Mouse (Mus musculus) right cerebral cortex, postnatal 4 days (tissue): Measurements from ENCODE around the gene Inafm1.
"Not testable (repeated sequence)": the region's sequence is repeated elsewhere in the genome, so short reads cannot be mapped to it uniquely, and the experiment has no call there.

Experiments
- DNase-seq: peaks from one replicate; pipeline ENCODE4 v3.0.0-alpha.2; 2022

Inafm1 gene

DNA sequence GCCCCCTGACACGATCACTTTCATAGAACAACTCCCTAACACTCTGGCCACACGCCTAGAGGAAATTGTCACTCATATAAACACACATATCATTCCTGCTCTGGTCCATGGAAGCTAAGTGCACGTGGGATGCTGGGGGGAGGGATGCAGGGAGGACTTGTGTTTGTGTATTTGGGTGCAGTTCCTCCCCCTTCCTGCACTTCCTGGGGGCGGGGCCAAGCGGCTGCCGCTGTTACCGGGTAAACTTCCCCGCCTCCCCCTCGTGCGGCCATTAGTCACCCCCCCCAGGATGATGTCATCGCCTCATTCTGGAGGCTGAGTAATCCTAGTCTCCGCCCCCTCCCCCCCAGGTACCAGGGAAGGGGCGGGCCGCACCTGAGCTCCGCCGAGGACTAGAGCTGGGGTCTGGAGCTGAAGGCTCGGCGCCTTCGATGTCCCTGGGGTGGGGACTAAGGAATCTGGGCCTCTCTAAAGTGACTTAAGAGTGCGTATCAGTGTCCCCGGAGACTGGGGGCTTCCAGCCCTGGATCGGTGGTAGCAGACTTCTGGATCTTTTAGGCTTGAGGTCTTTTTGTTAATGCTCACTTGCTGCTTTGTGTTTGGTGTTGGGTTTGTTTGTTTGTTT lies 23.5 kb upstream of the Inafm1 start:
- peak; percentile 80 for DNase-seq

DNA sequence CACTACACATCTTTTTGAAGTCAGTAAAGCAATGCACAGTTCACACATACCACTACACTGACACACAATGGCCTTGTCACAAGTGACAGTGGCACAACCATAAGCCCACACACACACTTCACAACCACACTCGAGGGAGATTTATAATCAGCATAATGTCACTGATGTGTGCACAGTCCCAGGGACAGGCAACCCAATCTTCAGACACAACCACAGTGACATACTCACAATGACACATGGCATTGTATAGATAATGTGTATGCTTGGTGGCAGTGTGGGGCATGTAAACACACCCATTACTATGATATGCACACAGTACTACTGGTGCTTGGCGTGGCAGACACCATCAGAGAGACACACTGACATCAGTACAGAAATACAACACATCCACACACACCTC lies 22.7 kb upstream of the Inafm1 start:
- no peak for DNase-seq

DNA sequence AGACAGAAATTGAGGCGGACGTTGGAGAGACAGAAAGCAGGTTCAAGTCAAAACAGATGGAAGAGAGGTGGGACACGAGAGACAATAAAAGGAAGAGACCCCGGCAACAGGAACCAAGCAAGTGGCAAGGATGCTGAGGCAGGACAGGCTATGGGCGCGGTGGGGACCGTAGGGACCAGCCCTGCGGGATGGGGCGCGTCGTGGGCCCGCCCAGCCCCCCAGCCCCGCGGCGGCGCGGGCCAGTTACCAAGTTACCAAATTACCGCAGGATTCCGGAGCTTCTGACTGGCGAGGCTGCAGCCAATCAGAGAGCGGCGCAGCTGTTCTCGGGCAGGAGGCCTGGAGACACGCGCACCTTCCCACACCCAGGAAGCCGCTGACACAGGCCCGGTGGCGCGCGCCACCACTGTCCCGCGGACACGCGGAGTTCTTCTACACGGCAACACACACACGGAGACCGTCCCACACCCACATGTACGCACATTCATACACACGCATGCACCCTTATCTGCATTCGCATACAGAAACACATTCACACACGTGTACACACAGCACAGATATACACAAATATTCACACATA lies 22.0 kb upstream of the Inafm1 start:
- peak; percentile 59 for DNase-seq

DNA sequence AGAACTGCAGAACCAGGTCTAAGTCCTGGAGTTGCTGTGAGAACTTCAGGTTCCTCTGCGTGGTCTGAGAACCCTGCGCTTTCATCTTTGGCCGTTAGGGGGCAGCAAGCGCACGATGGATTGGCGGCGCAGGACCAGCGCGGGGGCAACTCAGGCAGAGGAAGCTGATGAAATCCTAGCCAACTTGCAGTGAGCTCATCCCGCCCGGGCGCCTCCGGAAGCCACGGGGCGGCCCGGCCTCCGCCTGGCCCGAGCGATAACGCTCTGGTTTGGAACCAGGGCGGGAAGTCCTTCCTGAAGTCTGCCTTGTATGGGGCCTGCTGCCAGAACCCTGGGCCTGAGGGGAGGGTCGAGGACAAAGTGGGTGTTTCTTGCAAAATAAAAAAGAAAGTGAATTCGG lies 21.4 kb upstream of the Inafm1 start:
- peak; percentile 94 for DNase-seq

GRCm38 (mm10) chr7:16294346-16294745 lies 20.9 kb upstream of the Inafm1 start:
- DNase-seq = no peak

GRCm38 (mm10) chr7:16287791-16288190 lies 14.4 kb upstream of the Inafm1 start:
- DNase-seq = no peak

DNA sequence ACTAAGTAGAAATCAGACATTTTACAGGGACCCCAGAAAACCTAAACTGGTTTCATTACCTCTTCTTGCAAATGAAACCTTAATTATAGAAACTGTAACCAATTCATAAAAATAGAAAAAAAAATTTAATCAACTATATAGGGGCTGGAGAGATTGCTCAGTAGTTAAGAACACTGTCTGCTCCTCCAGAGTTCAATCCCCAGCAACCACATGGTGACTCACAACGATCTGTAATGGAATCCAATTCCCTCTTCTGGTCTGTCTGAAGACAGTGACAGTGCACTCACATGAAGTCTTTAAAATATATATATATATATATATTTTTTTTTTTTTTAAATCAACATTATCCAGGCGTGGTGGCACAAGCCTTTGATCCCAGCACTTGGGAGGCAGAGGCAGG lies 13.6 kb upstream of the Inafm1 start:
- no peak for DNase-seq

- peak; percentile 100 for DNase-seq
Observed at GRCm38 (mm10) chr7:16286026-16286961, 12.9 kb upstream of the Inafm1 start, which contains the start of gene Ccdc9. Ccdc9 (minus strand) TSS chr7:16286795.

GRCm38 (mm10) chr7:16285450-16286025 lies 12.1 kb upstream of the Inafm1 start:
- DNase-seq = peak; percentile 30

- DNase-seq = no peak
Observed at GRCm38 (mm10) chr7:16284904-16285303, 11.5 kb upstream of the Inafm1 start.

DNA sequence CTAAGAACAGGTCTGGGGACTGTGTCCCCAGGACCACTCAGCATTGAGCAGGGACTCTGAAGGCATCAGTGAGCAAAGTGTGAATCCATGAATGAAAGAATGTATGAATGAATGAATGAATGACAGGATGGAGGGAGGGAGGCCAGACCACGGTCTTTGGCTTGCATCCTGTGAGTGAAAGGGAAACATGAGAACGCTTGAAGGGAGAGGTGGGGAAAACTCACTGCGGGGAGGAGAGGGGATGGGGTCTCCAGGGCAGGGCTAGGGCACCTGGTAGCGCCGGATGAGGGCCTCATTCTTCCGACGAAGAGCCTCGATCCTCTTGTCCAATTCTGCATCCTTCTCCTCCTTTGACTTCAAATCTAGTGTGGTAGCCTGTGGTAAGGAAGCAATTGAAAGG lies 10.6 kb upstream of the Inafm1 start:
- no peak for DNase-seq

- DNase-seq = no peak
Observed at GRCm38 (mm10) chr7:16282334-16282733, 8.9 kb upstream of the Inafm1 start.

- no peak for DNase-seq
Observed at GRCm38 (mm10) chr7:16280721-16281120, 7.3 kb upstream of the Inafm1 start.

- DNase-seq = no peak
Observed at GRCm38 (mm10) chr7:16274922-16275890, 1.8 kb upstream of the Inafm1 start.

DNA sequence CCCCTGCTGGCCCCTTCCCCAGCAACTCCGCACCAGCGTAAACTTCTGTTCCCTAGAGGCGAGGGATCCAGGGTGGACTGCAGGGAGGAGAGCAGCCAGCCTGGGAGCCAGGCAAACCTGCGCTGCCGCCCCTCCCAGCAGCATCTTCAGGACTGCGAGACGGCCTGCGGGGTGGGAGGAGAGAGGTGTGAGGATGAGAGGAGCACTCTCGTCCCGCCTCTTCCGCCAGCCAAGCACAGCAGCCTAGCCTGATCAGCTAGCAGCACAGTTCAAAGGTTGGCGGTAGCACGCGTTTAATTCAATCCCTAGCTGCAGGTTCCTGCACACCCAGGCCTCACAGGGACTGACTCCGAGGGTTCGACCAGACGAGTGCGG lies 336 bp upstream of the Inafm1 start:
- no peak for DNase-seq

- DNase-seq = peak; percentile 72
Observed at GRCm38 (mm10) chr7:16272681-16273080, 736 bp downstream of the Inafm1 start.

GRCm38 (mm10) chr7:16271139-16271538 lies 2.3 kb downstream of the Inafm1 start:
- DNase-seq = no peak

DNA sequence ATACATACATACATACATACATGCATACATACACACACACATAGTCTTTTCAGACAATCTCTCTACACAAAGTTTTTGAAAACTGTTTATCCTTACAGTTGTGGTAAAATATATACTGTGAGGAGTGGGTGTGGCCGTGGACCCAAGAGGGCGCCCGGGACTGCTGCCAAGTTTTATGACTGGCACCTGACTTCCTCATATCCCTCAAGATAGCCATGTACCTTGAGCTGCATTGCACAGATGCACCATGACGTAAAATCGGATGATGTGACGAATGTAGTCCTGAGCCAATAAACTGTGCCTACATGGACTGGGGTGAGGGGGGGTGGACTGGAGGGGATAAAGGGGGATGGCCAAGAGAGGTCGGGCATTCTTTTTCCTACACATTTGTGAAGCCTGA lies 6.8 kb downstream of the Inafm1 start:
- not testable (repeated sequence) for DNase-seq

GRCm38 (mm10) chr7:16265856-16266255 lies 7.6 kb downstream of the Inafm1 start:
- DNase-seq = no peak

DNA sequence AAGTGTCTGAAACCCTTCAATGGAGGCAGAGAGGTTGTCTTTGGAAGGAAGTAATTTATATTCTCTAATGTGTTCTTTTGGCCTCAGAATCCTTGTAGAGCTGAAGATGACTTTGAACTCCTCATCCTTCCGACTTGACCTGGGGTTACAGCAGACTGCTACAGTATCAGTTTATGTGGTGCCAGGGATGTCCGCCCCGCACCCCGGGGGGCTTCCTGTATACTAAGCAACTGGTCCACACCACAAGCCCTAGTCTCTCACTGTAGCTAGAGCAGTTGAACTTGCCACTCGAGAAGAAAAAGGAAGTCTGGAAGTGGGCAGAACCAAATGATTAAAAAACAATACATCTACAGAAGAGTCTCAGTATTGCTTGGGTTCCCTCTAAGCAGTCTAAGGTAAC lies 9.6 kb downstream of the Inafm1 start:
- no peak for DNase-seq

DNA sequence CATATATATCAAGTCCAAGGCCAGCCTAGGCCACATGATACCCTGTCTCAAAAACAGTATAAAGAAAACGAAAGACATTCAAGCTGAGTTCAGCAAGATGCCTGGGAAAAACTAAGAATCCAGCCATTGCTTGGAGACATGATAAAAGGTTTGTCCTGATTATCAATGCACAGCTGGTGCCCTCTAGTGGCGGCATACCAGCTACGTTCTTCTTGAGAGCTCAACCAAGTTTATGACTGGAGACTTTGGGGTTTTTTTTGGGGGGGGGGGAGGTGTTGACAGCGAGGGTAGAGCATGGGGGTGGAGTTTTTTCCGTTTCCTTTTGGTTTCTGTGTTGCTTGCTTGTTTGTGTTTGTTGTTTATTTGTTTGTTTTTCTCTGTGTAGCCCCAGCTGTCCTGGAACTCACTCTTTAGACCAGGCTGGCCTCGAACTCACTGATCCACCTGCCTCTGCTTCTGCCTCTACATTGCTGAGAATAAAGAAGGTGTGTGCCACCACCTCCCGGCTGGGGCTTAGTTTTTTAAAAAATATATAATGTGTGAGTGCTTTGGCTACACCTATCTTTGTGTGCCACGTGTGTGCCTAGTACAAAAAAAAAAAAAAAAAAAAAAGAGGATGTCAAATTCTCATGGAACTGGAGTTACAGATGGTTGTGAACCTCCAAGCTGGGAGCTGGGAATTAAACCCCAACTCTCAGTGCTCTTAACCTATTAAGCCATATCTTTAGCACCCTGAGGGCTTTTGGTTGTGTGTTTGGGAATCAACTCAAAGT lies 10.2 kb downstream of the Inafm1 start:
- peak; percentile 84 for DNase-seq
